Mouse (Mus musculus) bone marrow macrophage, adult 2 months (primary cell): Measurements from ENCODE around the gene Gpsm3.

ENCODE experiments used
- CTCF ChIP-seq: IDR thresholded peaks from 2 replicates; pipeline ENCODE4 v1.5.1; 2012; ENCODE audit warnings: low read depth, mild to moderate bottlenecking, low read length, moderate library complexity
- POLR2A ChIP-seq: IDR thresholded peaks from 2 replicates; pipeline ENCODE4 v1.6.1; 2012; ENCODE audit warnings: mild to moderate bottlenecking, low read depth, low read length, borderline replicate concordance

GRCm38 (mm10) chr17:34582528-34582927, 7.1 kb upstream of the Gpsm3 start:
- TF ChIP-seq POLR2A = no peak
- no peak for TF ChIP-seq CTCF
